Mouse (Mus musculus) left cerebral cortex, postnatal 14 days (tissue): Measurements from ENCODE around the gene Mrps30. TPM values are rescaled to one million over a fixed set of nuclear protein-coding genes. Genes with fewer than 3 reads are reported as not detected.
"Not testable (repeated sequence)": the region's sequence is repeated elsewhere in the genome, so short reads cannot be mapped to it uniquely, and the experiment has no call there.

ENCODE experiments used
- DNase-seq, 2 experiments: peaks; one replicate each; pipeline ENCODE4 v3.0.0; 2021 to 2022; ENCODE audit warnings: low spot score in 2 of 2, mixed read lengths in 1 of 2
- intact Hi-C: fragments of 180-260 bp; cut with DNase I; formaldehyde crosslinking; loops from one replicate; pipeline ENCODE4 v1.15.1; 2025
- long read RNA-seq, 2 experiments: library from polyadenylated mRNA; stranded (forward); transcript quantifications; one replicate each; pipeline ENCODE4 v2.0.0; 2021
- total RNA-seq, 2 experiments: library from RNA; stranded (reverse); gene quantifications; 2 replicates each; pipeline ENCODE4 v1.2.3; 2021

Mrps30 gene
- 10 to 100 TPM; 15.0 to 15.9 TPM for total RNA-seq
- long read RNA-seq, experiment 1, transcript Mrps30-201 (5 exons, 3,319 nt), result major isoform, 61 of 69 reads
- long read RNA-seq, experiment 1, partial matches to known transcripts, result 2 of 69 reads
- long read RNA-seq, experiment 1, other reads (novel, unspliced or antisense), result 6 of 69 reads
- long read RNA-seq, experiment 2, transcript Mrps30-201 (5 exons, 3,319 nt), result major isoform, 48 of 61 reads
- long read RNA-seq, experiment 2, partial matches to known transcripts, result 7 of 61 reads
- long read RNA-seq, experiment 2, other reads (novel, unspliced or antisense), result 6 of 61 reads

- intact Hi-C loops, result no loop called here
- peak; percentile 96 to 98 for DNase-seq
Measured at GRCm38 (mm10) chr13:118386511-118387447, at the start of gene Mrps30, which contains the start of gene B430218F22Rik. Gene Mrps30, minus strand, starts transcription at chr13:118387252. Gene B430218F22Rik, plus strand, starts transcription at chr13:118386630.

- DNase-seq, result no peak
- intact Hi-C loops, result no loop called here
Measured at GRCm38 (mm10) chr13:118420847-118421246, 33.8 kb upstream of the Mrps30 start.

GRCm38 (mm10) chr13:118420408-118420807 lies 33.4 kb upstream of the Mrps30 start:
- intact Hi-C loops, result no loop called here
- DNase-seq, result no peak

DNA sequence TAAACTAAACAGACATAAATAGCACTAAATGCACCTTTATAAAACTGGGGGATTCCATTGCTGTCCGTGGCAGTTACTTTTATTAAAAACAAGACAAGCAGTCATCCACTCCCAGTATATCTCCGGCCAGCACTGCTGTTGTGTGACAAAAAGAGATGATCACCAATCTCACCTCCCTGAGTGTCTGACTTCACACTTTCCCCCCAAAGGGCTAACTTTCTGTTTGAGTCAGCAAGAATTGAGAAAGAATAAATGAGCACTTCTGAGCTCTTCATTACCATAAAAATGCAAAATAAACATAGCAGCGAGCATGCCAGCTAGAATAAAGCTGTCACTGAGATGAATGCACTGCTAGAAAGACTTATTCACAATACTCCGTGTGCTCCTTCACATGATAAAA lies 31.1 kb upstream of the Mrps30 start:
- DNase-seq, result no peak
- intact Hi-C loops, result no loop called here

DNA sequence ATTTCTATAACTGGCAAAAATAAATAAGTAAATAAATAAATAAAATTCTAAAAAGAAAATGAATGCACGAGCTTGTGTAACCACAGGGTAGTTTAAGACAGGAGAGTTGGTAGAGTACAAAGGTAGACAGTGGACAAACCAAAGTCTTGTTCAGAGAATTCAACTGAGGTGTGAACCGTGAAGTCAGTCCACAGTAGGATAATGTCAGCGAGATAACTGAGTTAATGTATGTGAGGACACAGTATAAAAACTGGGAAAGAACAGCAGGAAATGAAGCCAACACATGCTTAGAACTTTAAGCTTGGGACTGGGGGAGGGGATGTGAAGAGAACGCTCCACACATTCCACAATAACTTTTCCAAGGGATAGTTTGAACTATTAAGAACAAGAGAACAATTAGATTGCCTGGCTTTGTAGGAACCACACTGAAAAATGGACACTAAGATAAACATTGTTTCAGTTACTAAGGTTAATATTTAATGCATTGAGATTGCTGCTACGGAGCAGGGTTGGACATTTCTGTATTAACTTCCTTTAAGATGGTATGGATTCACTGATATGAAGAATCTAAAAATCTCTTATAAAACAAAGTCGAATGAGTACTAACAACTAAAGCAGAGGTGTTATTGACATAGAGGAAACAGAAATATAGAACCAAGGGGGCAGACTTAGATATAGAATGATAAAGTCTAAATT lies 24.4 kb upstream of the Mrps30 start:
- intact Hi-C loops, result no loop called here

GRCm38 (mm10) chr13:118403544-118403943 lies 16.5 kb upstream of the Mrps30 start:
- DNase-seq, result peak; percentile 37 to 72
- intact Hi-C loops, result loop anchor here (1.0 to 10.0 kb wide), 4 partner anchors 191 to 974 kb away; no protein-coding TSS in a partner anchor

More for the DNA sequence above, 24.4 kb upstream of the Mrps30 start:
- DNase-seq, result no peak

GRCm38 (mm10) chr13:118400340-118400739 lies 13.3 kb upstream of the Mrps30 start:
- no peak for DNase-seq
- intact Hi-C loops, result loop anchor here (5.0 to 10.0 kb wide), 2 partner anchors 194 to 977 kb away; no protein-coding TSS in a partner anchor

DNA sequence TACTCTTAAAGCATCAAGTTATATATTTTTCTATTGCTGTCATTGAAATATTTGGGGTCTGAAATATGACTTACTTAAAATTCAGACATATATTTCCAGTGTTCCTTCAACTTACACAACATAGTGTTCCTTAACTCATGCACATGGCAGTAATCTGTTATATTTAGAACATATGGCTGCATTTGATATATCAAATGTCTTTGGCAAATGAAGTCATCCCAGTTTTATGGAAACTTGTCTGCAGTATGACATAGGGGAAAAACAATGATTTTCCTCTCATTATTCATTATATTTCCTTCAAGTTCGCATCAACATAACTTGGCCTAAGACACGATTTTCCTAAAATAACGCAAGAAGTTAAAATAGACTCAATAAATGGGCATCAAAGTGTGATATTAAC lies 8.8 kb upstream of the Mrps30 start:
- intact Hi-C loops, result no loop called here
- DNase-seq, result no peak

DNA sequence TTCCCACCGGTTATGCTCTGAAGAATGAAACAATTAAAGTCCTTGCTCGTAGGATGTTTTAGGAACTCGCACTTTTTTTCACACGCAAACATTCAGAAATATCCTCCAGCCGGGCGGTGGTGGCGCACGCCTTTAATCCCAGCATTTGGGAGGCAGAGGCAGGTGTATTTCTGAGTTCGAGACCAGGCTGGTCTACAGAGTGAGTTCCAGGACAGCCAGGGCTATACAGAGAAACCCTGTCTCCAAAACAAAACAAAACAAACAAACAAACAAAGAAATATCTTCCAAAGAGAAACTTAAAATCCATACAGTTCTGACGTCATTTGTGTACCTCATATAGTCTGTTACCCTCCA lies 373 bp upstream of the Mrps30 start:
- intact Hi-C loops, DNase-seq: not testable (repeated sequence)

DNA sequence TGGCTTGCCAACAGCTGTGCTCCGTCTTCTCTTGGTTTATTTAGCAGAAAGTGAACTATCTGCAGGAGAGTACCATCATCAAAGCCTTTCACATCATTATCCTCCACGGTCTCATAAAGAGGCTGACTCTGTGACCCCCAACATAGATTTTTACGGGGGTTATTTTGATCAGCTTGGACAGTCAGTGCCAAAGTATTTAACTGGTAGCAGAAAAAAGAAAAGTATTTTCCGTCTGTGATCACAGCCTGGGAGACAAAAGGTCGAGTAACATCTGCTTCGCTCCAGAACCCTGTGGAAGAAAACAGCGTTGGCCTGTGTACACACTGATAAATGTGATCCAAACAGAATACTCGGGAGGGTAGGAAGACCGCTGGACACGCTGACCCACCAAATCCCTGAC lies 6.7 kb downstream of the Mrps30 start:
- intact Hi-C loops, result no loop called here
- DNase-seq, result no peak

GRCm38 (mm10) chr13:118379155-118379554 lies 7.9 kb downstream of the Mrps30 start:
- DNase-seq, result peak; percentile 70 to 78
- intact Hi-C loops, result no loop called here

GRCm38 (mm10) chr13:118372871-118373270 lies 14.2 kb downstream of the Mrps30 start:
- DNase-seq, result no peak
- intact Hi-C loops, result no loop called here

DNA sequence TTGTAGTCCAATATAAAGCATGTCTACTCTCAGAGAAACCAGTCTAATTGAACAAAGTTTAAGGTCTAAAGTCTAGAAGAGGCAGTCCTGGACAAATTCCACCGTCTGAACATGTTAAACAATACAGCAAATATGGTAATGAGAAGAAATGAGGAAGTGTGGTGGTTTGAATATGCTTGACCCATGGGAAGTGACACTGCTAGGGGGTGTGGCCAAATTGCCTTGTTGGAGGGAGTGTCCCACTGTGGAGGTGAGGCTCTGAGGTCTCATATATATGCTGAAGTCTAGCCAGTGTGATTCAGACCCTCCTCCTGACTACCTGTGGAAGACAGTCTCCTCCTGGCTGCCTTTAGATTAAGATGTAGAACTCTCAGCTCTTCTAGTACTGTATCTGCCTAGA lies 21.3 kb downstream of the Mrps30 start:
- intact Hi-C loops, result no loop called here
- no peak for DNase-seq

DNA sequence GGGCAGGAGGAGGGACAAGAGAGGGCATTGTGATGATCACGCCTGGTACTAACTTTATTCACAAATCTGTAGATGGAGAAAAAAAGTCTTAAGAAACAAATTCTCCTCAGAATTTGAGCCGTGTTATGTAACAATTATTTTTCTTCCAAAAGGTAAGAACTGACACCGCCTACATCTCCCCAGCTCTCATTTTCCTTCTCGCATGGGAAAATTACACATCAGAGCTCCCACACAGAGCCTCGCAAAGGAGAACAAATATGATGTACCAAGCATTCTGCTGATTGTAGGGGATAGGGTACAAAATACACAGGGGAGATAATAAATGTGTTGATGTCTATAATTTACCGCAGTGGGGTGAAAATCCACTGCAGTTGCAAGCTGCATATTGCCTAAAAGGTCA lies 23.7 kb downstream of the Mrps30 start:
- intact Hi-C loops, result no loop called here
- peak; percentile 36 to 39 for DNase-seq

DNA sequence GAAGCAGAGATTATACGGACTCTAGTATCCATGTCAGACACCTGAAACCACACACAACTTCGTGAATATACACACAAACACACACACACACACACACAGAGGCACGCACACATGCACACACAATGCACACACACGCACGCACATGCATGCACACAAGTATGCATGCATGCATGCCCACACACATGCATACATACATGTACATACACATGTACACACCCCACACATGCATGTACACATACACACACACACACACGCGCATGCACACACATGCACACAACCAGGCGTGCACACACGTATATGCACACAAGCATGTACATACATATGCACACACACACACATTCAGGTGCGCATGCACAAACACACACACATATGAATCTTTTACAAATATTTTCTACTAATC lies 36.2 kb downstream of the Mrps30 start:
- no peak for DNase-seq
- intact Hi-C loops, result loop anchor here (2.0 to 10.0 kb wide), 3 partner anchors 748 to 1016 kb away; partner anchors contain the start of gene Hcn1

DNA sequence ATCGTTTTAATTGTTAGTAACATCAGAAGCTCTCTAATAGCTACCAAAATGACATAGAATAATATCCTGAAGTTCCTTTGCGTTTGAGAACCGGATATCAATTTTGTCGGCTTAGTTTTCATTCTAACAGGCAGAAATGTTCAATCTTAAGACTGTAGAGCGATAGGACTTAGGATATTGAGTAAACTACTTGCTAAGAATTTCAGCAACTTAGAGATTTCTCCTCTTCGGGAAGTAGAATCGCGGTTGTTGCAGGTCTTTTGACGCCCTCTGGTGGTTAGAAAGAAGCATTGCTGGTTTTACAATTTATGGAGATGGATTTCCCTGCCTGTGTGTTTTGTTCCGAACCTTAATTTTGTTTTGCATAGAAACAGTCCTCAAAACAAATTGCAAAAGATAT lies 36.8 kb downstream of the Mrps30 start:
- DNase-seq, result peak in 1 of 2 experiments; percentile 49
- intact Hi-C loops, result loop anchor here (2.0 to 10.0 kb wide), 3 partner anchors 747 to 1015 kb away; partner anchors contain the start of gene Hcn1
